Mouse (Mus musculus) heart, postnatal 14 days (tissue): ENCODE data around the gene Robo1. TPM values are rescaled to one million over a fixed set of nuclear protein-coding genes. Genes with fewer than 3 reads are reported as not detected.
A peak's percentile ranks its signal among the peaks of the same experiment; 100 is the strongest.

Experiments used
- DNase-seq, 2 experiments: peaks; one replicate each; pipeline ENCODE4 v3.0.0; 2021 to 2022
- intact Hi-C: fragments of 180-260 bp; cut with DNase I; formaldehyde crosslinking; loops from one replicate; pipeline ENCODE4 v1.15.1; 2025
- total RNA-seq, 2 experiments: library from RNA; stranded (reverse); gene quantifications; 2 replicates each; pipeline ENCODE4 v1.2.3; 2021

Robo1 gene
- total RNA-seq, 2 experiments from 2014 or later: 3.2 to 3.4 TPM

GRCm38 (mm10) chr16:72585160-72585813, 277.2 kb downstream of the Robo1 start:
- intact Hi-C loops: no loop called here
- DNase-seq: no peak

GRCm38 (mm10) chr16:72587376-72588072, 279.4 kb downstream of the Robo1 start:
- no peak for DNase-seq
- intact Hi-C loops: no loop called here

GRCm38 (mm10) chr16:72603487-72604206, 295.5 kb downstream of the Robo1 start:
- DNase-seq: no peak
- intact Hi-C loops: no loop called here

GRCm38 (mm10) chr16:72605066-72605465, 297.0 kb downstream of the Robo1 start:
- intact Hi-C loops: no loop called here
- DNase-seq: peak; percentile 59 to 79

GRCm38 (mm10) chr16:72610661-72611112, 302.6 kb downstream of the Robo1 start:
- no peak for DNase-seq
- intact Hi-C loops: no loop called here

GRCm38 (mm10) chr16:72614898-72615297, 306.8 kb downstream of the Robo1 start:
- no peak for DNase-seq

GRCm38 (mm10) chr16:72615360-72615759, 307.3 kb downstream of the Robo1 start:
- intact Hi-C loops: no loop called here
- DNase-seq: no peak

More at GRCm38 (mm10) chr16:72614898-72615297, 306.8 kb downstream of the Robo1 start:
- intact Hi-C loops: no loop called here

- intact Hi-C loops: no loop called here
- DNase-seq: no peak
These were observed 314.3 kb downstream of the Robo1 start for GRCm38 (mm10) chr16:72622371-72622770.

- DNase-seq: no peak
- intact Hi-C loops: no loop called here
These were observed 314.8 kb downstream of the Robo1 start for GRCm38 (mm10) chr16:72622868-72623267.

GRCm38 (mm10) chr16:72633846-72634245, 325.7 kb downstream of the Robo1 start:
- intact Hi-C loops: no loop called here
- DNase-seq: no peak

GRCm38 (mm10) chr16:72639332-72639940, 331.3 kb downstream of the Robo1 start:
- no peak for DNase-seq
- intact Hi-C loops: no loop called here

GRCm38 (mm10) chr16:72640932-72641811, 333.1 kb downstream of the Robo1 start:
- intact Hi-C loops: no loop called here
- no peak for DNase-seq

- intact Hi-C loops: no loop called here
- DNase-seq: no peak
These were observed 337.8 kb downstream of the Robo1 start for GRCm38 (mm10) chr16:72645890-72646289.

GRCm38 (mm10) chr16:72649314-72649713, 341.2 kb downstream of the Robo1 start:
- intact Hi-C loops: loop anchor here (1.0 kb wide), 1 partner anchor 331 kb away; no protein-coding TSS in a partner anchor

GRCm38 (mm10) chr16:72655411-72655810, 347.3 kb downstream of the Robo1 start:
- no peak for DNase-seq
- intact Hi-C loops: no loop called here

More at GRCm38 (mm10) chr16:72649314-72649713, 341.2 kb downstream of the Robo1 start:
- peak; percentile 19 to 54 for DNase-seq

- intact Hi-C loops: loop anchor here (5.0 kb wide), 2 partner anchors 139 to 314 kb away; no protein-coding TSS in a partner anchor
- DNase-seq: peak; percentile 65 to 67
These were observed 354.8 kb downstream of the Robo1 start for GRCm38 (mm10) chr16:72662837-72663350.

- DNase-seq: peak; percentile 50 to 54
These were observed 355.5 kb downstream of the Robo1 start for GRCm38 (mm10) chr16:72663351-72664232.

GRCm38 (mm10) chr16:72664233-72664613, 356.1 kb downstream of the Robo1 start:
- DNase-seq: peak in 1 of 2 experiments; percentile 7
- intact Hi-C loops: loop anchor here (5.0 kb wide), 2 partner anchors 138 to 313 kb away; no protein-coding TSS in a partner anchor

More at GRCm38 (mm10) chr16:72663351-72664232, 355.5 kb downstream of the Robo1 start:
- intact Hi-C loops: loop anchor here (5.0 kb wide), 2 partner anchors 139 to 314 kb away; no protein-coding TSS in a partner anchor
